Mouse (Mus musculus): ENCODE measurements at regions not wholly inside any gene's neighbourhood (a gene's known extent, or its start where the extent isn't known, plus 50 kb on each side); places are given as distances from the start of the nearest gene placed in this dataset.

- no peak for TF ChIP-seq CTCF (IDR thresholded peaks at IDR 0.05; ENCODE audit: borderline replicate concordance, insufficient read depth, low read depth, low read length)
- no peak for TF ChIP-seq POLR2A (IDR thresholded peaks at IDR 0.05; ENCODE audit: borderline replicate concordance, insufficient read depth, low read length)
Observed at GRCm38 (mm10) chr1:120767054-120767453, 164.8 kb downstream of the En1 start.

All from cerebellum, adult 2 months (tissue).